Mouse (Mus musculus) liver, postnatal 0 days (tissue): Measurements from ENCODE around the gene Naalad2. TPM values are rescaled to one million over a fixed set of nuclear protein-coding genes. Genes with fewer than 3 reads are reported as not detected.
"Not testable (repeated sequence)": the region's sequence is repeated elsewhere in the genome, so short reads cannot be mapped to it uniquely, and the experiment has no call there.

Source experiments
- ATAC-seq: fragments of 200-750 bp; cut with Nextera tagmentation; 2 replicates; pipeline ENCODE4 v1.8.0; 2017; ENCODE audit warnings: mild to moderate bottlenecking, moderate library complexity
- DNase-seq: peaks from one replicate; pipeline ENCODE4 v3.0.0-alpha.2; 2016
- H3K27ac ChIP-seq: fragments of 300-500 bp; sonication (generic); 2 replicates; pipeline ENCODE4 v1.5.1; 2014; ENCODE audit warnings: antibody characterized with exemption, moderate library complexity, mild to moderate bottlenecking, low read depth
- H3K27me3 ChIP-seq: fragments of 300-500 bp; sonication (generic); 2 replicates; pipeline ENCODE4 v1.6.1; 2014; ENCODE audit warnings: low read length, control low read depth, mixed read lengths; ENCODE audit not compliant: insufficient read depth
- H3K36me3 ChIP-seq: fragments of 300-500 bp; sonication (generic); replicated peaks from 2 replicates; pipeline ENCODE4 v1.6.1; 2014; ENCODE audit warnings: mild to moderate bottlenecking, control low read depth, low read length, moderate library complexity, mixed read lengths; ENCODE audit not compliant: insufficient read depth
- H3K4me1 ChIP-seq: fragments of 300-500 bp; sonication (generic); 2 replicates; pipeline ENCODE4 v1.6.1; 2014; ENCODE audit warnings: antibody characterized with exemption, mild to moderate bottlenecking, control low read depth; ENCODE audit not compliant: insufficient read depth
- H3K4me2 ChIP-seq: fragments of 300-500 bp; sonication (generic); 2 replicates; pipeline ENCODE4 v1.6.1; 2014; ENCODE audit warnings: low read depth, mild to moderate bottlenecking, low read length, moderate library complexity, mixed read lengths
- H3K4me3 ChIP-seq: fragments of 300-500 bp; sonication (generic); 2 replicates; pipeline ENCODE4 v1.5.1; 2014; ENCODE audit warnings: low read depth, low read length
- H3K9ac ChIP-seq: fragments of 300-500 bp; sonication (generic); replicated peaks from 2 replicates; pipeline ENCODE4 v1.6.1; 2014; ENCODE audit warnings: mild to moderate bottlenecking, moderate library complexity
- H3K9me3 ChIP-seq: fragments of 300-500 bp; sonication (generic); 2 replicates; pipeline ENCODE4 v1.6.1; 2016; ENCODE audit warnings: mild to moderate bottlenecking, control low read depth, low read length, mixed read lengths
- CTCF ChIP-seq: sonication (generic); IDR thresholded peaks from 2 replicates; pipeline ENCODE4 v1.5.1; 2016; ENCODE audit warnings: antibody characterized with exemption, low read depth
- EP300 ChIP-seq: IDR thresholded peaks from 2 replicates; pipeline ENCODE4 v1.6.1; 2016; ENCODE audit warnings: antibody characterized with exemption, low read depth, mild to moderate bottlenecking
- WGBS: fragments of 180-500 bp; shearing (Covaris S2); extraction: QIAGEN DNeasy Blood & Tissue Kit; methylation state at CpG from one replicate; pipeline ENCODE4 v1.1.7; 2014; ENCODE audit not compliant: insufficient replicate concordance; 5-methylcytosine and 5-hydroxymethylcytosine counted together
- polyA plus RNA-seq: library from polyadenylated mRNA; unstranded; fragments of >200 nt; fragmentation: Nextera tagmentation; extraction: Ambion mirVana; gene quantifications from 2 replicates; pipeline ENCODE4 v1.2.1, GENCODE M21; 2015

Naalad2 gene
- polyA plus RNA-seq, 1 experiment from 2014 or later, result 0.54 TPM

- 87% methylated on average over 3 of the region's 3 CpGs for WGBS
Observed at GRCm38 (mm10) chr9:18319990-18320389, 82.8 kb downstream of the Naalad2 start.

GRCm38 (mm10) chr9:18298301-18298700, 104.5 kb downstream of the Naalad2 start:
- 72% methylated on average over 6 of the region's 6 CpGs for WGBS
- no peaks in the 10 kb centered on the region for H3K27me3 ChIP-seq
- no peak overlapping the region for H3K4me2 ChIP-seq
- H3K9ac ChIP-seq, result no peak overlapping the region
- DNase-seq (no peak), ATAC-seq (no peak)
- H3K9me3 ChIP-seq, result no peaks in the 10 kb centered on the region
- peaks cover 22% of the 10 kb centered on the region for H3K36me3 ChIP-seq
- H3K27ac ChIP-seq, result no peak overlapping the region
- 0 out of 2 replicates have a peak, but pooled peaks cover 5% of the 10 kb centered on the region for H3K4me1 ChIP-seq
- H3K4me3 ChIP-seq, result no peak overlapping the region
- no peak for TF ChIP-seq EP300
- no peak for TF ChIP-seq CTCF

More at GRCm38 (mm10) chr9:18319990-18320389, 82.8 kb downstream of the Naalad2 start:
- no peak for DNase-seq
- H3K4me3 ChIP-seq, result no peak overlapping the region
- no peak overlapping the region for H3K27ac ChIP-seq
- TF ChIP-seq EP300 (no peak), CTCF (no peak)
- H3K9me3 ChIP-seq, result no peaks in the 10 kb centered on the region
- no peak for ATAC-seq
- no peaks in the 10 kb centered on the region for H3K27me3 ChIP-seq
- H3K4me2 ChIP-seq, result no peak overlapping the region
- H3K9ac ChIP-seq, result no peak overlapping the region
- no peaks in the 10 kb centered on the region for H3K4me1 ChIP-seq
- peaks cover 8% of the 10 kb centered on the region; the same call in 1 of the 2 replicates for H3K36me3 ChIP-seq

- Histone ChIP-seq H3K27me3 (no peaks in the 10 kb centered on the region), H3K9me3 (no peaks in the 10 kb centered on the region), H3K4me2 (peak overlapping the region; percentile 84), H3K27ac (peak overlapping the region; percentile 92), H3K4me3 (peak overlapping the region; percentile 96), H3K9ac (peak overlapping the region; percentile 98), H3K4me1 (0 out of 2 replicates have a peak, but pooled peaks cover 6% of the 10 kb centered on the region), H3K36me3 (no peaks in the 10 kb centered on the region; the same call in 1 of the 2 replicates)
- WGBS, result 15% methylated on average over 6 of the region's 6 CpGs
- ATAC-seq (no peak), DNase-seq (no peak)
- no peak for TF ChIP-seq CTCF
- TF ChIP-seq EP300, result no peak
Observed at GRCm38 (mm10) chr9:18293026-18293781, 109.6 kb downstream of the Naalad2 start.

- WGBS, result under 1% methylated on average over 24 of the region's 24 CpGs
- no peak for DNase-seq
- TF ChIP-seq EP300 (no peak), CTCF (no peak)
- H3K36me3 ChIP-seq, result no peaks in the 10 kb centered on the region; the same call in 1 of the 2 replicates
- no peaks in the 10 kb centered on the region for H3K9me3 ChIP-seq
- no peaks in the 10 kb centered on the region for H3K27me3 ChIP-seq
- H3K9ac ChIP-seq, result peak overlapping the region; percentile 98
- peak overlapping the region; percentile 96 for H3K4me3 ChIP-seq
- peak; percentile 22 for ATAC-seq
- H3K27ac ChIP-seq, result peak overlapping the region; percentile 92
- 0 out of 2 replicates have a peak, but pooled peaks cover 6% of the 10 kb centered on the region for H3K4me1 ChIP-seq
- H3K4me2 ChIP-seq, result peak overlapping the region; percentile 84
Observed at GRCm38 (mm10) chr9:18292443-18292922, 110.3 kb downstream of the Naalad2 start.

DNA sequence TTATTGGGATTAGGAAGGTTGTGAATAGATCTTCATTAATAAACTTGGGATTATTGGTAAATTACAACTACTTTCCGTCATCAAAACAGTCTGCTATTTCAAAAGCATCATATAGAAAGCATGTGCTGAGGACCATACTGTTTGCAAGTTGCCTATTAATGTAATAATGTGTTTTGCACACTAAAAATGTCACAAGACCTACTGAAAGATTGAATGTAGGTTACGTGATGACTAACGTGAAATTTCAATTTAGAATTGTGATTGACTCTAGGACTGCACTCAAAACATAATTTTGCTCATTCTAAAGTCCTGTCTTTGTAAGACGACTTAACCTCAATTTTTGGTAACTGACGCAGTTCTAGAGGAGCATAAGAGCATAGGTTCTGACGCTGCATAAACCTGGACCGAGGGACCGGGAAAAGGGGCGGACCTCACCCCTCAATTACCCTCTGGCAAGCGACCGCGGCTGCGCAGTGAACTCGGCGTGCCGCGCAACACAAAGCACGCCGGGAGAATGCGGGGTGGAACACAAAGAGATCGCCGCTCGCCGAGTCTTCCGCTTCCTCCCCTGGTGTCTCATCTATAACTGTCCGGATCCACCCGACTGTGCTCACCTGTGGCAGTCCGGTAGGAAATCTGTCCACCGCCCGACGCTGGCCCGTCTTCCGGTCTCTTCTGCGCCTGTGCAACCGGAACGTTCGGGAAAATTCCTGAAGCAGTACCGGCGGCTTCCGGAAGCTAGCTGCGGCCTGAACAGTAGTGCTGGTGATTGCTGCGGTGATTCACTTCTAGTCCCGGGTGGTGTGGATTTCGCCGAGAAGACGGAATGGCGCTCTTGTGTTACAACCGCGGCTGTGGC, 111.0 kb downstream of the Naalad2 start, which contains the start of gene Chordc1:
TSS of gene Chordc1 (plus strand) at position 555 of the 859 bp plus-strand sequence.
- TF ChIP-seq CTCF (0 out of 2 replicates have a peak, but pooled peaks have one; percentile 10), EP300 (peak; percentile 26; the same call in 1 of the 2 replicates)
- Histone ChIP-seq H3K27ac (peak within 1 kb of the TSS; percentile 92), H3K9me3 (no peaks in the 10 kb centered on the region), H3K9ac (peak within 1 kb of the TSS; percentile 98), H3K27me3 (no peaks in the 10 kb centered on the region), H3K4me1 (0 out of 2 replicates have a peak, but pooled peaks cover 6% of the 10 kb centered on the region), H3K36me3 (no peaks in the 10 kb centered on the region; the same call in 1 of the 2 replicates), H3K4me3 (peak within 1 kb of the TSS; percentile 96), H3K4me2 (peak within 1 kb of the TSS; percentile 84)
- DNase-seq (peak; percentile 93), ATAC-seq (peak; percentile 99)
- 3% methylated on average over 49 of the region's 49 CpGs for WGBS

GRCm38 (mm10) chr9:18278693-18279092, 124.1 kb downstream of the Naalad2 start:
- H3K27me3 ChIP-seq, result not testable (repeated sequence)
- WGBS, result 37% methylated on average over 5 of the region's 5 CpGs

More at GRCm38 (mm10) chr9:18278693-18279092, 124.1 kb downstream of the Naalad2 start:
- H3K4me2 ChIP-seq, ATAC-seq, DNase-seq, H3K4me3 ChIP-seq, H3K4me1 ChIP-seq, H3K9me3 ChIP-seq, H3K36me3 ChIP-seq, H3K27ac ChIP-seq, H3K9ac ChIP-seq: not testable (repeated sequence)
- peak; percentile 50 for TF ChIP-seq CTCF
